Mouse (Mus musculus) v-Abl transformed pro-B cells (cell line): ENCODE measurements around the gene Dgki.

Source experiments
- in situ Hi-C, 2 experiments: fragments of 400-800 bp; cut with MboI; formaldehyde crosslinking; loops; one replicate each; pipeline ENCODE4 v1.15.1; 2025; ENCODE audit not compliant: unreplicated experiment in 2 of 2

The Dgki gene

DNA sequence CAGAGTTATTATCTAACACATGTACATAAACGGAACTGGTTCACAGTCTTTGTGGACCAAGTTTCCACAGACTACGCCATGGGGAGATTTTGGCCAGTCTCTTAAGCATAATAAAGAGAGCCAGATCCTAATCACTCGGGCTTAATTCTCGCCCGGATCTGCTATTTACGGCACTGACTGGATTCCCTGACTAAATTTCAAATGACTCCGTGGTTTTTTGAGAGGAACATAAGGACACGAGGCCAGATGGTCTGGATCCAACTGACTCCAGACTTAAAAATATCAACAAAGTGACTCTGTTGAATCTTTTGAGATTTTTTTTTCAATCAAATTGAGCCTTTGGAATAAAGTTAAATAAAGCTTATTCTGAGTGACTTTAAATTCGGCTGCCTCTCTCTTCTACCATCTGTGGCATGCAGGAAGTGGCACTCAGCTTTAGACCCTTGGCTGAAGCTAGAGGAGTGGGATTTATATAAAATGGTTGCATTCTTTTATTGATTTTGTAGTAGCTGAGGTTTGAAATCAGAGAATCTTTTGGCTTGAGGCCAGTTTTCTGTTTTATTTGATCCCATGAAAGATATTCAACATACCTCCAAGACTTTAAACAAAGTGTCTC is 227.5 kb downstream of the Dgki start:
- in situ Hi-C loops, result loop anchor here (25.0 kb wide), 3 partner anchors 1240 to 1615 kb away; no protein-coding TSS in a partner anchor

DNA sequence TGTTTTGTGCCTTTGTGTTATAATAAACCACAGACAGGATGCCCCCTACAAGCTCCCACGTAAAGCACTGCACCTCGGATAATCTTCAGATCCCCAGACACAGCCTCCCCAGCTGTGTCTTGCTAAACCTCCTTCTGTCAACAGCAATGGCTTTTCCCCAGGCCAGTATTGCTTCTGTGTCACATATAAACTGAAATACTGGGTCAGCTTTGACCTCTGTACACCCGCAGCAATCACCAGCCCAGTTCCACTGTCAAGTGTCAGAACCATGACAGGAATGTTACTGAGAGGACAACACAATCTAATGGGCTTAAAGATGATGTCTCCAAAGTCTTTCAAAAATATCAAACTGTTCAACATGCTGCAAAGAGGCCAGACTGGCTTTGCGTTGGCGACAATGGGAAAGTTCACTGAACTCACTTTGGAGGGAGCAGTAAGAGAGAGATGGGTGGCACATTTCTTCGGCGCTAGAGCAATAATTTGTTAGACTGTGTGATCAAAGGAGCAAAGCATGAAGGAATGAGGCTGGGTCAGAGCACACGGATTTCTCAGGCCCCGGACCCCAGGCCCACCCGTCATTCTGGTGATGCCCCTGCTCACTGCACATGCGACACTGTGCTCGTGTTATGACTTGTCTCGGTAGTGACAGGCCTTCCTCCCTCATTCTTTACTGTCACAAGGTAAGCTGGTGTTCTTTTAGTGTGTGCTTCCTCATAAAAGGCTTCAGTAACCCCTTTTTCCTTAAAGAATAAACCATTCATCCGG is 230.0 kb downstream of the Dgki start:
- in situ Hi-C loops, result loop anchor here (25.0 kb wide), 3 partner anchors 1242 to 1617 kb away; no protein-coding TSS in a partner anchor

DNA sequence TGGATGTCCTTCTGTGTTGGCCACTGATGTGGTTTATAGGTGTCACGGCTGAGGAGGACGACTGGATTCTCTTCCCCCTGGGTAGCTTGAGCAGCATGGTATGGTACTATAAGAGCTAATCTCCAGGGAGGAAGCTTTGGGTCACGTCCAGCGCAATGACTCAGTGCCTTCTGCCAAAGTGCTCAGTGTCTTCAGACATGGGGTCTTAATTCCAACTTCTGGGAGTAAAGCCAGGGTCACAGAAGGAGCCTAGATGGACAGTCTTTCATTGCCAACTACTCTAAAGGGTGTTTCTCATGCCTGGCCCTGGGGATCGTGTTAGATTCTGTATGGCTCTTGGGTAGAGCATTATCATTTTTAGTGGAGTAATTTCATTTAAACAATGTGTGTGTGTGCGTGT is 231.2 kb downstream of the Dgki start:
- in situ Hi-C loops, result loop anchor here (25.0 kb wide), 3 partner anchors 1244 to 1619 kb away; no protein-coding TSS in a partner anchor

DNA sequence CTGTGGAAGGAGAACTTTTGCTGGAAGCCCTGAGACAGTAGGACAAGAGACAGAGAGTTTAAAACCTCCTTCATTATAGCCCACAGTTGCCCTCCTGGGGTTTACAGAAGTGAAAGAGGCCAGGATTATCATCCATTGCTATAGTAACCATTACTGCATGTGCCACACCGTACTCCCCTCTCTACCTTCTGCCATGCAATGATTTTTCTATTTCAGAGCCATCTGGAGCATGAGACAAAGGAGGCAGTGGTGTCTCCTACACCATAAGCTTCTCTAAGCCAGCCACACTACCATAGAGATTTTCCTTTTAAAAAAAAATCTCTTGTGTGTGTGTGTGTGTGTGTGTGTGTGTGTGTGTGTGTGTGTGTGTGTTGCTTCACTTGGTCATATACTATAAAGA is 232.6 kb downstream of the Dgki start:
- in situ Hi-C loops, result loop anchor here (25.0 kb wide), 3 partner anchors 1245 to 1620 kb away; no protein-coding TSS in a partner anchor

DNA sequence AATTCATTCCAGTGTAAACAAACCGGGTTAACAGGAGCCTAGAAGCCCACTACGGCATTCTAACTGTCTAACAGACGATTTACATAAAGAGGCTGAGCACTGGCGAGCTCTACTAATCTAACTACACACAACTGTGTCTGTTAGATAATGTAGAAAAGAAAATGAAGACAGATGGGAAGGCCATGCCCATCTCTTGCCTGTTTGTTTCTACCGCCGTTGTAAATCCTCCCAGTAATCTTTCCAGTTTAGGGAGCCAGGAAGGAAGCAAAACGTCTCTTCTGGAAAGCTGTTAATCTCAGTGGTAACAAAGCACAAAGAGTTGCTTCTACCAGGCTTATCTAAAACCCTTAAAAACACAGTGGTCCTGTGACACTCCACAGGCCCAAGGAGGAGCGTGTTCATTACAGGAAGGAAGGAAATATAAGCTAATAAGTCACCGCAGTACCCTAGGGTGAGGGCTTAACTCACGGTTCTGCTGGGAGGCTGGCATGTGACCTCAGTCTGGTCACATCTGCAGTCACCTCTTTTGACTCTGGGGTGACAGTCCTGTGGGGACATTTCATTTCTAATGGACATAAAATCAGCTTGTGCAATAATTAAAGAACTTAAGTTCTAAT is 235.7 kb downstream of the Dgki start:
- in situ Hi-C loops, result loop anchor here (25.0 kb wide), 3 partner anchors 1248 to 1623 kb away; no protein-coding TSS in a partner anchor

DNA sequence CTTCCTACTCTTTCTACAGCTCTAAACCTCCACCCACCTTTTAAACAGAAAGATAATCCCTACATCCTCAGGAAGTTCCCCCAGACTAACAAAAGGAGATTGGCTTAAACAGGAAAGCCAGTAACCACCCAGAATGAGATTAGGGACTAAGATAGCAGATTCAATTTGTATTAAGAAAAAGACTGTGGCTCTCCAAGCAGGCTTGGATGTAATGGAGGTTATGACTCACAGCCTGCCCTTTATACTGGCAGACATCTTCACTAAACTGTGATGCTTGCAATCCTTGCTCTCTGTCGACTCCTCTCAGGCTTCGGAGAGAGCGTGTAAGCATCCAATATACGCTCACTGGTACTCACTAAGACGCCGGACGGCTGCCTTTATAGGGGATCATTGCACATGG is 236.7 kb downstream of the Dgki start:
- in situ Hi-C loops, result loop anchor here (25.0 kb wide), 3 partner anchors 1249 to 1624 kb away; no protein-coding TSS in a partner anchor

DNA sequence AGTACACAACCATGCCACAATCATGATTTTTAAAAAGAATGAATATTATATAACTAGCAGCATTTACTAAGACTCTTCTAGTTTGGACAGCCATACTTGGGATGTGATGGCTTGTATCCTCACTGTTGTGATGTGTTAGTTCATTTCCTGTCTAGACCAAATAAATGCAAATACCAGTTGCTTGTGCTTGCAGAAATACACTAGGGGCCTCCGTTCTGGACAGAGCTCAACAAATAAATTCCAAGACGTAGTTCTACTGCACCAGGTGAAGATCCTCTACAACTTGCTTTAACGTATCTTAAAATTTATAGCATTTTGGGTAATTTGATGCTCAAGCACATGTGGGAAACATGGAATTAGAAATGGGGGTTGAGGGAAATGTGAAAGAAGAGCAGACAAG is 239.9 kb downstream of the Dgki start:
- in situ Hi-C loops, result loop anchor here (25.0 kb wide), 3 partner anchors 1252 to 1627 kb away; no protein-coding TSS in a partner anchor

DNA sequence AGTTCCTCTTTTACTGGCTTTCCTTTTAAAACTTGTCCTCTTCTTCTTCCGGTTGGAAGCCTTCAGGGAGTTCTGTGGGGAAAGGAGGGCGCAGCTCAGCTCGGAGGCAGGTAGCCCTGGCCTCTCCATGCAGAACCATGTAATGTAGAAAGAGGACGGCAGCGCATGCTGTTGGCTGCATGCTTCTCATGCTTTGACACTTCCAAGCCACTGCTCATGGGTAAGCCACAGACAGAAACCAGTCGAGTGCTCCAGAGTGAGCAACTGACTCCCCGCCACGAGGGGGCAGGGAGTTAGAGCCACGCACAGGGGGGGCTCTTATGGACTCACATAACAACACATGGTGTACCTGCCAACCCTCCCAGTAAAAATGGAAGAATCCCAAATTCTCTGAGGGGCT is 242.0 kb downstream of the Dgki start:
- in situ Hi-C loops, result loop anchor here (25.0 kb wide), 3 partner anchors 1254 to 1629 kb away; no protein-coding TSS in a partner anchor

DNA sequence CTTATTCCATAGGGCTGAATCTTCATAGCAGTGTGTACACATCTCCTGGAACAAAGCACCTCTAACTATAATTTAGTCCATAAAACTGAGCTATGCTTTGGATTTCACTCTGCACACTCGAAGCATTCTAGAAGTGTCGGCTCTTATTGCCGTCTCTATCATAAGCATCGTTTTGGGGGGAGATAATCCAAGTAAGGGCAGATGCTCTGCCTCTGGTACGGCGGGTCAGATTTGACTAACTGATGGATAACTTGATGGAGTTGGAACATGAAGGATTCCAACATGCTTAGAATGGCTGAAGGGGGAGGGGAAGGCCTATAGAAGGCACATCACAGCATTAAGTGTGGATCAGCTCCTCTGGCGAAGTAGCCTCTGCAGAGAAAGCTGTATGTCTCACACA is 242.4 kb downstream of the Dgki start:
- in situ Hi-C loops, result loop anchor here (25.0 kb wide), 3 partner anchors 1255 to 1630 kb away; no protein-coding TSS in a partner anchor

DNA sequence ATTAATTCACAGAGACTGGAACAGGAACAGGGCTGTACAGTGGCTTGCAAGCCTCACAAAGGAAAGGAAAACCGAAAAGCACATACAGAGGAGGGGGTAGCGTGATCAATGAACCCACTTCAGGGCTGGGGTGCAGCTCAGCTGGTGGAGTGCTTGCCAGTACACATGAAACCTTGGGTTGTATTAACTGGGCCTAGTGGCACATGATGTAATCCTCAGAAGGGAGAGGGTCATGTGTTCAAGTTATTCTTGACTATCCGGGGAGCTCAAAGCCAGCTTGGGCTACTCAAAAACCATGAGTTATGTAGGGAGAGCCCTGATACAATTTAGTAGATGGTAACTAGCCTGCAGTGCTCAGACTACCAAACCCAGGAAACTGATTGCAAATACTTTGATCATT is 244.3 kb downstream of the Dgki start:
- in situ Hi-C loops, result loop anchor here (25.0 kb wide), 3 partner anchors 1257 to 1632 kb away; no protein-coding TSS in a partner anchor

DNA sequence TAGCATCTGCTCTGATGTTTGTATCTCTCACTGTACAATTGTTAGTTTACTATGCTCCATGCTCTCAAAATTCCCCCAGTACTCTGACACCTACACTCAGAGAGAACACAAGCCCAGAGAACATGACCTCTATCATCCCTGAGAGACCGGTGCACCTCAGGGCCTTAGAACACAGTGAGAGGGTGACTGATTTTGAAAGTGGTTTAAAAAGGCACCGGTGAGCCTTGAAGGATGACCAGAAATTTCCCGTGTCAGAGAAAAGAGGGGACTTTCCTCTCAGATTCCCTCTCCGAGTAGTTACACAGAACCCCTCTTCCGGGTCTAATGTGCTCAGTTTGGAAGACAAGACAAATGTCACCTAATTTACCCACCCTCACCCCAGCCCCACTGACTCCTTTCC is 244.9 kb downstream of the Dgki start:
- in situ Hi-C loops, result loop anchor here (25.0 kb wide), 3 partner anchors 1257 to 1632 kb away; no protein-coding TSS in a partner anchor

DNA sequence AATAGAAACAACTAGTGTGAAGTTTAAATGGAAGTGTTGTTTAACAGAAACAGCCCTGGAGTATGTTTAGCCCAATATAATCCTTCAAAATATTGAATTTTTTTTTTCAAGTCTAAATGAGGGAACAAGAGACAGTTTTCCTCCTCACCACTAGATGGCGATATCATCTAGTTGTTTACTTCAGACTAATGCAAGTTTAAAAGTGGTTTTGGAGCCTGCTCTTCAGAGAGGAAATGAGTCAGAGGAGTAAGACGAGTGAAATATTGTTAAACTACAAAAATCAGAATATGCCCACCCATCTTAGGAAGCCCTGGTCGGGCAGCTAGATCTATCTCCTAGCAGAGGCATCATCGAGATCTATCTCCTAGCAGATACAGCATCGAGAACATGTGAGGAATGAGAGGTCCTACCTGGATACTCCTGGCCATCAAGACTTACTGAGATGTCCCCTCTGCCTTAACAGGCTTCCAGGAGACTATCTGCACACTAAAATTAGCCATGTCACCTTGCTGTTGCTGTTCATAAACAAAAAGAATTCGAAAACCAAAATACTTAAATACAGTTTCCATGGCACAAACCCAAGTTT is 245.5 kb downstream of the Dgki start:
- in situ Hi-C loops, result loop anchor here (25.0 kb wide), 3 partner anchors 1258 to 1633 kb away; no protein-coding TSS in a partner anchor

DNA sequence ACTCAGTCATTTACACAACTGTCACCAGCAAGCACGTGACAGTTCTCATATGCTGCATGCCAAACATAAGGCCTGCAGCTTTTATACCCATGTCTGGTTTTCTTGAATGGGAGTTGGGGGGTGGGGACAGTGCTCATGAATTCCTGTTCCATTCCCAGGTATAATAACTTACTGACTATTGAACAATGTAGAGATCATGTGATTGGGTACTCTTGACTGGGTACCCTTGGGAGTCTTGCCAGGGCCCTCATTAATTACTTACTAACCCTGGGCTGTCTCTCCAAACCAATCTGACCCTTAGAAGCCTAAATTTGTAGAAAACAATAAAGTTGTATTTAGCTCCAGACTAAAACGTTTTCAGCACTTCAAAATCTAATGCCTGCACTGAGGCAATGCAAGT is 246.6 kb downstream of the Dgki start:
- in situ Hi-C loops, result loop anchor here (25.0 kb wide), 3 partner anchors 1259 to 1634 kb away; no protein-coding TSS in a partner anchor

DNA sequence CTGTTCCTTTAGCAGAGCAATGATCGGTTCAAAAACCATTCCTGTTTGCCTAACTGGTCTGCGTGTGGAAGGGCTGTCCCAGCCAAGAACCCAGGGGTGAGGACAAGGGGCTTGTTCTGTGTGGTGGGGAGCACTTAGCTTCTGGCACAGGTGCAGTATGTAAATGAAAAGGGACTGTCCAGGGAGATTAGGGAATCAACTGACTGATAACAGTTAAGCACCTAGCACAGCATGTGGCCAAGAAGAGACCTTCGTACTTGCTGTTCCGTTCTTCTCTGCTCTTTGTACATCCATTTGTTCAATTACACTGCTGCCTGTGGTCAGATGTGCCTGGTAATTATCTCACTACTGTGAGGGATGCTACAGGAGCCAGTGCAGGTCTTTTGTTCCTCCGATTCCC is 248.3 kb downstream of the Dgki start:
- in situ Hi-C loops, result loop anchor here (25.0 kb wide), 3 partner anchors 1261 to 1636 kb away; no protein-coding TSS in a partner anchor

DNA sequence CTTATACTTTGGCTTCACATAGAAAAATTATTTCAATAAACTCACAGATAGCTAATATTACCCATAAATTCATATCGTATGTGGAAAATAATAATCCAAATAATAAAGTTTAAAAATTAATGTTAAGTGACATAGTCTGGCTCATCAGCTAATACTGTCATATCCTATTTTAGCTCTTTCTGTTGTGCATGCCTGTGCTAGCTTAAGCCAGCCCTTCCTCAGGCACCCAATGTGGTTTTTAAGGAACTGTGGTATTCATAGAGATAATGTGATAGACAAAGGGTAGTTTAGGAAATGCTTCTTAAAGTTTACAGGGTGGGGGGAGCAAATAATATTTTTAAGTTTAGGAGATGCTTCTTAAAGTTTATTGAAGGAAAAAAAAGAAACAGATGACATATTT is 248.8 kb downstream of the Dgki start:
- in situ Hi-C loops, result loop anchor here (25.0 kb wide), 3 partner anchors 1261 to 1636 kb away; no protein-coding TSS in a partner anchor

DNA sequence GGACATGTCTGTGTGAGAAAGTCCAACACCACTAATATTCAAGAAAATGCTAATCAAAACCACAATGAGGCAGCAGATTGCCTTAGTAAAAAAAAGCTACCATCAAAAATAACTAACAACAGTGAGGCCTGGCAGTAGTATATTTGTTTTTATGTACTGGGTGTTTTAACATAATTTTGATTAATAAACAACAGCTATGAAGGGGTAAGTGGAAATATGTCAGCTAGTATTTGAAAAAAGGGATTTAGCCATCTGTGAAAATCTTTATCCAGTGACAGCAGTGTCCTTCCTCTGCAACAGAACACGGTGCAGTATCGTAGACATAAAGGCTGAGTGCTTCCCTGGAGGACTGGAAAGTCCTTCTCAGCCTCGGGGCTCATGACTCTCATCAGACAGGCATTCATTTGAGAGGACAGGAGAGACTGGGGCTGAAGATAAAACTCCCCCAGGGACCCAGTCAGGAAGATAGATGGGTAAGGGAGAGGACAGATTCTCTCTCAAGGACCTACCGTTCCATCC is 252.3 kb downstream of the Dgki start:
- in situ Hi-C loops, result loop anchor here (25.0 kb wide), 1 partner anchor 1660 kb away; no protein-coding TSS in a partner anchor

DNA sequence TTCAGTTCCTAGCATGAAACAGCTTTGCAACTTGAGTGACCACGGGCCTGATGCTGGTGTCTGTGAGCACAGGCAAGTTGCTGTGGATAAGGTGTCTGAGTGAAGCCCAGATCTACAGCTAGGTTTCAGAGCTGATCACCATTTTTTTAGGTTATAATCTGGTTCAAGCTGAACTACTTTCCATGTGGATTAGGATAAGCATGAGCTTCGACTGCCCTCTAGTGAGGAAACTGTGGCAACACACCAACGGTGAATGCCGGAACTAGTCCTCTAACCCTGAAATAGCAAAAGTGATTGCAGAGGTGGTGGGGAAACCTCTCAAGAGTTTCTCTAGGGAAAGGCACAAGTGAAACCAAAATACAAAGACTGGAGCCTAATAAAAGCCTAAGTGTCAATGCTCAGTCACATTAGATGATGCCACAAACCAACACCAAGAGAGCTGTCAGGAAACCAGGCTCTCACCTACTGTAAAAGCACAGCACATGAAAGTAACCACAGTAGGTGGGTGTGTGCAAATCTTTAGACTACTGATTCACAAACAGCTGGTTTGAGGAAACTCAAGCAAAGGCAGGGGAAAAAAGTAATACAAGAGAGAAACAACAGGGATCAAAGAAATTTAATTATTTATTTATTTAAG is 253.7 kb downstream of the Dgki start:
- in situ Hi-C loops, result loop anchor here (25.0 kb wide), 1 partner anchor 1659 kb away; no protein-coding TSS in a partner anchor

DNA sequence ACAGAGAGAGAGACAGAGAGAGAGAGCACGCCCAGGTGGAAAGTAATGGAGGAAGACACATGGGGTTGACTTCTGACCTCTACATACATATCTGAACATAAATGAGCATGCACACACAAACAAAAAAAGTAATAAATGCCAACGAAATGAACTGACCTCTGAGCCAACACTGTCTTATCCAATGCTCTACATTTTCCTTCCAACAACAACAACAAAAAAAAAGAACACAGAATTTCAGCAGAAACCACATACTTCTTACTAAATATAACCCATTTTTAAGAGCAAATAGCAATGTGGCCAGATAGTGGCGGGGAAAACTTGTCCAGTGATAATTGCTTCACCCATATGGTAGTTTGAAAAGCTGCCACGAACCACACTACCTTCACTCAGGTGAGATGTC is 255.2 kb downstream of the Dgki start:
- in situ Hi-C loops, result loop anchor here (25.0 kb wide), 1 partner anchor 1657 kb away; no protein-coding TSS in a partner anchor

DNA sequence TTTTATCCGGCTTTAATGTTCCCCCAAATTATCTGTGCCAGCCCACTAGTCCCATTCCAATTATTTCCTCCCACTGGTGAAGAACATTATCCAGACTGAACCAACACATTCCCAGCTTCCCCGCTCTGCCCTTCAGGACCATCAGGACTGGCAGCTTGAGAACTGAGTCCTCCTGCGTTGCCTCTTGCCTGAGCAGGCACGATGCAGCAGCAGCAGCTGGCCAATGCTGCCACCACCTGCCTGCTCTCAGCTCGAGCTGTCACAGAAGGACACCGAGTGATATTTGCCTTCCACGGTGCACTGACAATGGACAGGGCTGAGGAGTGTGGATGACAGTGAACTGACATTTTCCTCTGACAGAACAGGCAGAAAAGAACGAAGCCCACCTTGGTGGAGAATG is 261.5 kb downstream of the Dgki start:
- in situ Hi-C loops, result loop anchor here (25.0 kb wide), 1 partner anchor 1651 kb away; no protein-coding TSS in a partner anchor
